Mouse (Mus musculus): Measurements from ENCODE around the gene Pfkp. TPM values are rescaled to one million over a fixed set of nuclear protein-coding genes. Genes with fewer than 3 reads are reported as not detected.

Gene Pfkp
- polyA plus RNA-seq, 1 experiment from 2014 or later, result 75.7 TPM

DNA sequence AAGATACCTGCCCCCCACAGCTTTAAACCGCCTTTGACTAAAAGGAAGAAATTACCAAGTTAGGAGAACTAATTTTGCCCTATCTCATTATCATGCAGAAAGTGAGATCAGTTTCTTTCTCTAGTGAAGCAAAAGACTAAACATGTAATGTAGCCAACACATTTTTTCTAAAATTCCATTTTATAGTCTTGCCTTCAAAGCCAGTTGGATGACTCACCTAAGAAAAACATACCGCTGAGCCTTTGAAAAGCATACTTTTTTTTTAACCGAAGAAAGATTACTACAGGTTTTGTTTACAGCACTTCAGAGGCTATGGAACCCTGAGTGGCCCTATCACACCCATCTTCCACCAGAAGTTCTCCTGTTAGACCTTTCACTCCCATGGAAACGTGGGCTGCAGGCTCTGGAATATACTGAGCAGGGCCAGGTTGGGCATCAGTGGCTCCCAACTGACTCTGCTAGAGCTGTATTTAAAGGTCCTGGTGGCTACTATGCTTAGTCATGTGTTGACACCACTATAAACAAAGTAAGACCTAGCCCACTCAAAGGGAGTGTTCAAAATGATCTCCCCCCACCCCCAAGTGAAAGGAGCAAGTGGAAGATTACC, 22.0 kb downstream of the Pfkp start:
- WGBS, result 32% methylated on average over 4 of the region's 4 CpGs
- no peak overlapping the region for H3K4me2 ChIP-seq (replicated peaks; ENCODE audit: low read depth)
- H3K27me3 ChIP-seq (replicated peaks; ENCODE audit: control insufficient read depth, insufficient read depth, low read length), result no peaks in the 10 kb centered on the region
- ATAC-seq, result 0 out of 2 replicates have a peak, but pooled peaks have one; percentile 29
- TF ChIP-seq CTCF (IDR thresholded peaks at IDR 0.05; ENCODE audit: low read depth), result no peak
- no peaks in the 10 kb centered on the region for H3K9me3 ChIP-seq (ENCODE audit: control insufficient read depth)
- no peak overlapping the region for H3K9ac ChIP-seq (ENCODE audit: low read depth, low read length)
- H3K27ac ChIP-seq (ENCODE audit: low read depth, low read length), result no peak overlapping the region
- H3K4me3 ChIP-seq (ENCODE audit: low read depth, low read length), result no peak overlapping the region
- no peaks in the 10 kb centered on the region for H3K4me1 ChIP-seq (replicated peaks; ENCODE audit: control insufficient read depth, insufficient read depth, low read length)
- peaks cover 12% of the 10 kb centered on the region; the same call in 1 of the 2 replicates for H3K36me3 ChIP-seq (ENCODE audit: control insufficient read depth, insufficient read depth)

DNA sequence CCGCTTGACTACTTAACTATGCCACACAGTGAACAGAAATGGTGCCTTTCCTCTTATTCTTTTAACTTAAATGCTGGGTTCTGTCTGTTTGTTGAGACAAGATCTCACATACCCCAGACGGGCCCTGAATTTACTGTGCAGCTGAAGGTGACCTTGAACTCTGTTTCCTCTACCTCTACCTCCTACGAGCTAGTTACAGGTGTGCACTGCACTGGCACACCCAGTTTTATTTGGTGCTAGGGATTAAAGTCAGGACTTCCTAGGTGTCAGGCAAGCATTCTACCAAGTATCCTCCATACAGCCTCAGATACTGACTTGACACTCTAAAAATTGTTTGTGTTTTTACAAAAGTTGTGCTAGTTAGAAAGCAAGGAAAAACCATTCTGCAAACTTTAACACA, 22.6 kb downstream of the Pfkp start:
- ATAC-seq, result no peak
- Histone ChIP-seq H3K4me1 (replicated peaks; ENCODE audit: control insufficient read depth, insufficient read depth, low read length) (no peaks in the 10 kb centered on the region), H3K27ac (ENCODE audit: low read depth, low read length) (no peak overlapping the region), H3K27me3 (replicated peaks; ENCODE audit: control insufficient read depth, insufficient read depth, low read length) (no peaks in the 10 kb centered on the region), H3K4me3 (ENCODE audit: low read depth, low read length) (no peak overlapping the region), H3K9me3 (ENCODE audit: control insufficient read depth) (no peaks in the 10 kb centered on the region), H3K36me3 (ENCODE audit: control insufficient read depth, insufficient read depth) (peaks cover 16% of the 10 kb centered on the region; the same call in 1 of the 2 replicates), H3K9ac (ENCODE audit: low read depth, low read length) (no peak overlapping the region), H3K4me2 (replicated peaks; ENCODE audit: low read depth) (no peak overlapping the region)
- 57% methylated on average over 3 of the region's 3 CpGs for WGBS
- TF ChIP-seq CTCF (IDR thresholded peaks at IDR 0.05; ENCODE audit: low read depth), result no peak

DNA sequence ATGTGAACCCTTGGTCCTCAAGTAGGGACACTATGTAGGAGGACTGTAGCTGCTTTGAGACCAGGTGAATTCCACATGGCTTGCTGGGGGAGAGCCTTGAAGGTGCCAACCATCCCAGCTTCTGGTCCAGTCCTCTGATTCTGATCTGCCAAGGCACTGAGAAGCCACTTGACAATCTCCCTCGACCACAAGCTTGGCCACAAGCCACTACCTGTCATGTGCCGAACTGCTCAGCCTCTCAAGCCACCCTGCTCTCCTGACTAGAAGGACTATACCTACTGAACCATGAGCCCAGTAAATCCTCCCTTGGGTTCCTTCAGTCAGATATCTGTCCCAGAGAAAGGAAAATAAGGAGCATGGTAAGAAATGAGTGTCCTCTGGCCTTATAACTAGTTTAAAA, 24.0 kb downstream of the Pfkp start:
- H3K36me3 ChIP-seq (ENCODE audit: control insufficient read depth, insufficient read depth), result peaks cover 29% of the 10 kb centered on the region
- no peaks in the 10 kb centered on the region for H3K27me3 ChIP-seq (replicated peaks; ENCODE audit: control insufficient read depth, insufficient read depth, low read length)
- TF ChIP-seq CTCF (IDR thresholded peaks at IDR 0.05; ENCODE audit: low read depth), result no peak
- WGBS, result 79% methylated on average over 2 of the region's 2 CpGs
- ATAC-seq, result no peak
- no peak overlapping the region for H3K27ac ChIP-seq (ENCODE audit: low read depth, low read length)
- H3K4me1 ChIP-seq (replicated peaks; ENCODE audit: control insufficient read depth, insufficient read depth, low read length), result no peaks in the 10 kb centered on the region
- H3K9me3 ChIP-seq (ENCODE audit: control insufficient read depth), result no peaks in the 10 kb centered on the region
- H3K9ac ChIP-seq (ENCODE audit: low read depth, low read length), result no peak overlapping the region
- no peak overlapping the region for H3K4me3 ChIP-seq (ENCODE audit: low read depth, low read length)
- no peak overlapping the region for H3K4me2 ChIP-seq (replicated peaks; ENCODE audit: low read depth)

DNA sequence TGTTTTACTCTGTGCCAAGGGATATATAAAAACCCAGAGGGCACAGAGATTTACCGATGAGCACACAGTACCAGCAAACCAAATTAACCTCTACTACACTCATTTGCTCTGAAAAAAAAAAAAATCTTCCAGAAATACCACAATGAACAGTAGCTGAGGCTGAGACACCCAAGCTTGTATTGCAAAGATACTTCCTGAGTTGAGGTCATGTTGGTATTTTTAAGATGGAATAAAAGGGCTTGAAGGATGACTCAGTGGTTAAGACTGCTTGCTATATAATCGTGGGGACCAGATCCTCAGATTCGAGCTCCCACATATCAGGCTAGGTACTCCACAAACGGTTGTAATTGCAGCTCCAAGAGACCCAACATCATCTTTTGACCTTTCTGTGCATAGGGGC, 24.5 kb downstream of the Pfkp start:
- Histone ChIP-seq H3K36me3 (ENCODE audit: control insufficient read depth, insufficient read depth) (peaks cover 33% of the 10 kb centered on the region), H3K27ac (ENCODE audit: low read depth, low read length) (no peak overlapping the region), H3K4me2 (replicated peaks; ENCODE audit: low read depth) (no peak overlapping the region), H3K9ac (ENCODE audit: low read depth, low read length) (no peak overlapping the region), H3K9me3 (ENCODE audit: control insufficient read depth) (no peaks in the 10 kb centered on the region), H3K27me3 (replicated peaks; ENCODE audit: control insufficient read depth, insufficient read depth, low read length) (no peaks in the 10 kb centered on the region), H3K4me3 (ENCODE audit: low read depth, low read length) (no peak overlapping the region), H3K4me1 (replicated peaks; ENCODE audit: control insufficient read depth, insufficient read depth, low read length) (no peaks in the 10 kb centered on the region)
- TF ChIP-seq CTCF (IDR thresholded peaks at IDR 0.05; ENCODE audit: low read depth), result no peak
- WGBS, result 82% methylated on average over 4 of the region's 4 CpGs
- ATAC-seq, result no peak

DNA sequence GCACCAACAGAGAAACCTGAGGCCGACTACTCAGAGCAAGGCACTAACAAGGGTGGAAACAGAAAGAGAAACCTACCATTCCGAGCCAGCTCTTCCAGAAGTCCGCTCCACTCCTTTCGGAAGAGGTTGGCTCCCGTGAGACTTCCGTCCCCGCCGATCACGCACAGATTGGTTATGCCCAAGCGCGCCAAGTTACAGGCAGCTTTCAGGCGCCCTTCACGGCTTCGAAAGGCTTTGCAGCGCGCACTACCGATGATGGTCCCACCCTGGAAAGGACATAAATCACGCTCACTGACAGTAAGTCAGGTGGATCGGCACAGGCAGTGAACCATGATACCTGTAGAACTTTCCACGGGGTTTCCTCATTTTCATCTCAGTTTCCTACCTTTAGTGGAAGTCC, 26.7 kb downstream of the Pfkp start:
- no peak overlapping the region for H3K9ac ChIP-seq (ENCODE audit: low read depth, low read length)
- no peaks in the 10 kb centered on the region for H3K27me3 ChIP-seq (replicated peaks; ENCODE audit: control insufficient read depth, insufficient read depth, low read length)
- peaks cover 53% of the 10 kb centered on the region for H3K36me3 ChIP-seq (ENCODE audit: control insufficient read depth, insufficient read depth)
- ATAC-seq, result no peak
- WGBS, result 97% methylated on average over 20 of the region's 20 CpGs
- H3K27ac ChIP-seq (ENCODE audit: low read depth, low read length), result no peak overlapping the region
- H3K9me3 ChIP-seq (ENCODE audit: control insufficient read depth), result no peaks in the 10 kb centered on the region
- no peak overlapping the region for H3K4me3 ChIP-seq (ENCODE audit: low read depth, low read length)
- H3K4me2 ChIP-seq (replicated peaks; ENCODE audit: low read depth), result no peak overlapping the region
- H3K4me1 ChIP-seq (replicated peaks; ENCODE audit: control insufficient read depth, insufficient read depth, low read length), result no peaks in the 10 kb centered on the region
- no peak for TF ChIP-seq CTCF (IDR thresholded peaks at IDR 0.05; ENCODE audit: low read depth)

DNA sequence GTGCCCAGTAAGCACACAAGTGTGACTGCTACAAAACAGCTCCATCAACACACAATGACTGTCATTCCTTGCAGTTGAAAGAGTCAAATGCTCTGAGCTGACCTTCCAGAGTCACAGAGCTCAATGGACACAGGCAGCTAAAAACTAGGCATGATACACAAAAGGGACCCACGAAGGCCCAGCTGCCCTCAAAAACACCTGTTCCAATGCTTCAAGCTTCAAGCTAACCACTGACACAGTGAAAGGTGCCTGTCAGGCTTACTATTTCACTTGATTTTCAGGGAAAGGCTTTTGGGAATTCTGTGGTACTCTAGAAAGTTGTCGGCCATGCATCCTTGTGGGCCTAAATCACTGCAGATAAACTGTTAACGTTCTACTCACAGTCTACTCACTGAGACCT, 28.3 kb downstream of the Pfkp start:
- H3K4me3 ChIP-seq (ENCODE audit: low read depth, low read length), result no peak overlapping the region
- TF ChIP-seq CTCF (IDR thresholded peaks at IDR 0.05; ENCODE audit: low read depth), result no peak
- no peak overlapping the region for H3K9ac ChIP-seq (ENCODE audit: low read depth, low read length)
- no peaks in the 10 kb centered on the region for H3K27me3 ChIP-seq (replicated peaks; ENCODE audit: control insufficient read depth, insufficient read depth, low read length)
- H3K36me3 ChIP-seq (ENCODE audit: control insufficient read depth, insufficient read depth), result peaks cover 68% of the 10 kb centered on the region
- WGBS, result 82% methylated on average over 3 of the region's 3 CpGs
- no peaks in the 10 kb centered on the region for H3K4me1 ChIP-seq (replicated peaks; ENCODE audit: control insufficient read depth, insufficient read depth, low read length)
- H3K27ac ChIP-seq (ENCODE audit: low read depth, low read length), result no peak overlapping the region
- no peak overlapping the region for H3K4me2 ChIP-seq (replicated peaks; ENCODE audit: low read depth)
- no peaks in the 10 kb centered on the region for H3K9me3 ChIP-seq (ENCODE audit: control insufficient read depth)
- ATAC-seq, result no peak

DNA sequence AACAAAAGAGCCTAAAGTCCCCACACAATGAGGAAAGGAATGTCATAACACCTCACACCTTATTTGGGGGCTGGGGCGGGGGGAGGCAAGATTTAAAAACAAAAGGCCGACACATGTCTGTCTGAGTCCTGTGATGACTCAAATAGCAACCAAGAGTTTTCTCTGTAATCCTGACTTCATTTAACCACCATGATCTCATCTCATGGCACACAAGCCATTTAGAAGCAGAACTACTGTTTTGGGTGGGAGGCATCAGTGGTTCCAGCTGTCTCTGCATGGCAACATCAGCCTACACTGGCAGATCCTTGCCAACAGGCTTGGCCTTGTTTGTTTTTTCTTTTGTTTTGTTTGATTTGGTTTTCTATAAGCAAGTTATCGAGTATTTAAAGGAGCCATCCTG, 29.9 kb downstream of the Pfkp start:
- no peak overlapping the region for H3K4me2 ChIP-seq (replicated peaks; ENCODE audit: low read depth)
- no peak for ATAC-seq
- 89% methylated on average over 3 of the region's 3 CpGs for WGBS
- TF ChIP-seq CTCF (IDR thresholded peaks at IDR 0.05; ENCODE audit: low read depth), result no peak
- H3K9me3 ChIP-seq (ENCODE audit: control insufficient read depth), result no peaks in the 10 kb centered on the region
- H3K4me3 ChIP-seq (ENCODE audit: low read depth, low read length), result no peak overlapping the region
- peaks cover 81% of the 10 kb centered on the region for H3K36me3 ChIP-seq (ENCODE audit: control insufficient read depth, insufficient read depth)
- no peak overlapping the region for H3K27ac ChIP-seq (ENCODE audit: low read depth, low read length)
- H3K4me1 ChIP-seq (replicated peaks; ENCODE audit: control insufficient read depth, insufficient read depth, low read length), result no peaks in the 10 kb centered on the region
- no peak overlapping the region for H3K9ac ChIP-seq (ENCODE audit: low read depth, low read length)
- H3K27me3 ChIP-seq (replicated peaks; ENCODE audit: control insufficient read depth, insufficient read depth, low read length), result no peaks in the 10 kb centered on the region
